Mouse (Mus musculus) kidney, adult 2 months (tissue): ENCODE data around the gene Fam120a.

Source experiments
- CTCF ChIP-seq: fragments of 200-500 bp; conservative IDR thresholded peaks from 2 replicates; pipeline ENCODE4 v1.5.1; 2011; ENCODE audit warnings: low read depth, mild to moderate bottlenecking, control low read depth, low read length, moderate library complexity, mixed read lengths; ENCODE audit not compliant: insufficient read depth, insufficient read length
- POLR2A ChIP-seq: fragments of 200-500 bp; IDR thresholded peaks from one replicate; pipeline ENCODE4 v1.6.1; 2011; ENCODE audit warnings: low read depth, low read length, control low read depth

DNA sequence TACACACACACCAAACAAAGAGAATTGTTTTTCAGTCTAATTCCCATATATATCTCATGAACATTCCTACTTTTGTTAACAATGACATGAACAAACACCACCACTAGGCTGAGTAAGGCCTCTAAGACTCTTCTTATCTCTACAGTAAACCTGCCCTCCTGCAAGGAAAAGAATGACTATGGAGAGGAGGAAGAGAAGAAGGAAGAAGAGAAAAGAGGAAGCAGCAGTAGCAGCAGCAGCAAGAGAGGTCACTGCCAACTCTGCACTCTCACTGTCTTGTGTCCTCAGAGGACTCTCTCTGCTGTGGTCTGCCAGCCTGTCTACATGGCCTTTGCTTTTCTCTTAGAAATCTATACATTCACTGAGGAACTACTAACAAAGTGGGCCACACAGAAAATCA lies 36.1 kb downstream of the Fam120a start:
- TF ChIP-seq CTCF, result no peak
- no peak for TF ChIP-seq POLR2A
